Mouse (Mus musculus) liver, embryonic 14.5 days (tissue): ENCODE measurements around the gene Pus10. TPM values are rescaled to one million over a fixed set of nuclear protein-coding genes. Genes with fewer than 3 reads are reported as not detected.

Experiments
- ATAC-seq: fragments of 200-750 bp; cut with Nextera tagmentation; 2 replicates; pipeline ENCODE4 v1.8.0; 2017; ENCODE audit warnings: moderate number of reproducible peaks, mild to moderate bottlenecking, moderate library complexity; ENCODE audit not compliant: insufficient read depth
- DNase-seq, 3 experiments: peaks; one replicate each; pipeline ENCODE4 v3.0.0-alpha.2; 2012 to 2013; ENCODE audit warnings: low read depth in 3 of 3, low spot score in 3 of 3
- H3K27ac ChIP-seq: fragments of 300-500 bp; sonication (generic); 2 replicates; pipeline ENCODE4 v1.5.1; 2014; ENCODE audit warnings: moderate library complexity, mild to moderate bottlenecking, control low read depth, inconsistent platforms
- H3K27me3 ChIP-seq: fragments of 300-500 bp; sonication (generic); 2 replicates; pipeline ENCODE4 v1.6.1; 2014; ENCODE audit warnings: mild to moderate bottlenecking, low read length, moderate library complexity; ENCODE audit not compliant: control insufficient read depth, insufficient read depth
- H3K36me3 ChIP-seq: fragments of 300-500 bp; sonication (generic); replicated peaks from 2 replicates; pipeline ENCODE4 v1.6.1; 2014; ENCODE audit warnings: low read depth; ENCODE audit not compliant: control insufficient read depth, insufficient read depth
- H3K4me1 ChIP-seq, 2 experiments: fragments of 200-500 bp in 1 of 2; fragments of 300-500 bp in 1 of 2; sonication (generic) in 1 of 2; replicated peaks; 2 replicates each; pipeline ENCODE4 v1.6.1; 2012 to 2014; ENCODE audit warnings: antibody characterized with exemption in 1 of 2, inconsistent platforms in 1 of 2, low read length in 1 of 2; ENCODE audit not compliant: control insufficient read depth in 2 of 2, insufficient read depth in 2 of 2
- H3K4me2 ChIP-seq: fragments of 300-500 bp; sonication (generic); 2 replicates; pipeline ENCODE4 v1.6.1; 2014; ENCODE audit warnings: low read depth, mild to moderate bottlenecking, control low read depth, moderate library complexity
- H3K4me3 ChIP-seq, 2 experiments: fragments of 200-500 bp in 1 of 2; fragments of 300-500 bp in 1 of 2; sonication (generic) in 1 of 2; 2 replicates each; pipeline ENCODE4 v1.5.1; 2012 to 2014; ENCODE audit warnings: low read depth in 2 of 2, low read length in 2 of 2, mild to moderate bottlenecking in 2 of 2, control low read depth in 1 of 2, inconsistent platforms in 1 of 2, moderate library complexity in 1 of 2; ENCODE audit not compliant: insufficient read depth in 1 of 2
- H3K9ac ChIP-seq: fragments of 300-500 bp; sonication (generic); replicated peaks from 2 replicates; pipeline ENCODE4 v1.6.1; 2014; ENCODE audit warnings: mild to moderate bottlenecking, control low read depth, moderate library complexity
- H3K9me3 ChIP-seq: fragments of 300-500 bp; sonication (generic); 2 replicates; pipeline ENCODE4 v1.6.1; 2016; ENCODE audit warnings: low read length, mixed read lengths; ENCODE audit not compliant: control insufficient read depth
- CTCF ChIP-seq: IDR thresholded peaks from 2 replicates; pipeline ENCODE4 v1.5.1; 2016; ENCODE audit warnings: antibody characterized with exemption, low read depth, control low read depth
- EP300 ChIP-seq: IDR thresholded peaks from 2 replicates; pipeline ENCODE4 v1.6.1; 2016; ENCODE audit warnings: antibody characterized with exemption, low read depth
- WGBS: fragments of 180-500 bp; shearing (Covaris S2); extraction: QIAGEN DNeasy Blood & Tissue Kit; methylation state at CpG from one replicate; pipeline ENCODE4 v1.1.7; 2014; ENCODE audit not compliant: insufficient replicate concordance; 5-methylcytosine and 5-hydroxymethylcytosine counted together
- polyA plus RNA-seq, 2 experiments: library from polyadenylated mRNA; depleted of rRNA in 1 of 2; stranded (reverse) in 1 of 2; unstranded in 1 of 2; fragments of >200 nt; fragmentation: Nextera tagmentation in 1 of 2; extraction: Ambion mirVana in 1 of 2; gene quantifications; 2 replicates each; pipeline versions ENCODE4 v1.2.1 to v1.2.3; 2012 to 2014

Gene Pus10
- polyA plus RNA-seq, 2 experiments = 6.1 to 13.6 TPM

- H3K36me3 ChIP-seq = no peaks in the 10 kb centered on the region; the same call in 1 of the 2 replicates
- ATAC-seq (peak; percentile 96), DNase-seq (peak; percentile 79 to 86 (median 80))
- peak within 1 kb of the TSS; percentile 81 for H3K9ac ChIP-seq
- peaks cover 0 to 6% of the 10 kb centered on the region in 2 experiments; a peak in 2 of 4 replicates for H3K4me1 ChIP-seq
- peak within 1 kb of the TSS; percentile 78 for H3K27ac ChIP-seq
- no peak for TF ChIP-seq EP300
- TF ChIP-seq CTCF = no peak
- peak within 1 kb of the TSS; percentile 89 for H3K4me2 ChIP-seq
- under 1% methylated on average over 49 of the region's 49 CpGs for whole genome bisulfite sequencing
- H3K4me3 ChIP-seq = peak within 1 kb of the TSS; percentile 83 to 97
- H3K27me3 ChIP-seq = no peaks in the 10 kb centered on the region
- H3K9me3 ChIP-seq = no peaks in the 10 kb centered on the region
Measured at GRCm38 (mm10) chr11:23665798-23666501, 476 bp downstream of the Pus10 start, which contains the start of gene Pex13. TSS of gene Pex13 (minus strand) at chr11:23665959.

- ATAC-seq (no peak), DNase-seq (no peak)
- WGBS = 5% methylated on average over 5 of the region's 5 CpGs
- peak overlapping the region; percentile 78 for H3K27ac ChIP-seq
- no peak for TF ChIP-seq CTCF
- no peak for TF ChIP-seq EP300
- H3K27me3 ChIP-seq = no peaks in the 10 kb centered on the region
- no peaks in the 10 kb centered on the region; the same call in 1 of the 2 replicates for H3K36me3 ChIP-seq
- peak overlapping the region; percentile 81 for H3K9ac ChIP-seq
- peaks cover 0 to 6% of the 10 kb centered on the region in 2 experiments; a peak in 2 of 4 replicates for H3K4me1 ChIP-seq
- peak overlapping the region; percentile 89 for H3K4me2 ChIP-seq
- no peaks in the 10 kb centered on the region for H3K9me3 ChIP-seq
- peak overlapping the region; percentile 83 to 97 for H3K4me3 ChIP-seq
Measured at GRCm38 (mm10) chr11:23666526-23666925, 1.1 kb downstream of the Pus10 start.

- 36% methylated on average over 3 of the region's 3 CpGs for WGBS
- Histone ChIP-seq H3K36me3 (no peaks in the 10 kb centered on the region; the same call in 1 of the 2 replicates), H3K9ac (no peak overlapping the region; the same call in 1 of the 2 replicates), H3K4me2 (peak overlapping the region; percentile 89), H3K4me1 (peaks cover 0 to 6% of the 10 kb centered on the region in 2 experiments; a peak in 2 of 4 replicates), H3K27me3 (no peaks in the 10 kb centered on the region), H3K4me3 (peak overlapping the region; percentile 83 to 97; a peak in 3 of 4 replicates), H3K27ac (no peak overlapping the region), H3K9me3 (no peaks in the 10 kb centered on the region)
- TF ChIP-seq EP300 (no peak), CTCF (no peak)
- DNase-seq (peak in 2 of 3 experiments; percentile 20 to 31), ATAC-seq (no peak)
Measured at GRCm38 (mm10) chr11:23667128-23667527, 1.7 kb downstream of the Pus10 start.

GRCm38 (mm10) chr11:23672256-23672749 is 6.8 kb downstream of the Pus10 start:
- Histone ChIP-seq H3K4me3 (no peak overlapping the region), H3K36me3 (peaks cover 10% of the 10 kb centered on the region), H3K27me3 (no peaks in the 10 kb centered on the region), H3K9me3 (no peaks in the 10 kb centered on the region), H3K4me2 (no peak overlapping the region), H3K9ac (no peak overlapping the region), H3K27ac (no peak overlapping the region), H3K4me1 (no peaks in the 10 kb centered on the region)
- no peak for TF ChIP-seq CTCF
- DNase-seq (no peak), ATAC-seq (no peak)
- 78% methylated on average over 4 of the region's 4 CpGs for WGBS

GRCm38 (mm10) chr11:23676100-23676499 is 10.6 kb downstream of the Pus10 start:
- H3K4me1 ChIP-seq = no peaks in the 10 kb centered on the region
- no peak overlapping the region for H3K4me2 ChIP-seq
- ATAC-seq (no peak), DNase-seq (no peak)
- no peaks in the 10 kb centered on the region for H3K27me3 ChIP-seq
- no peak overlapping the region for H3K27ac ChIP-seq
- peaks cover 12% of the 10 kb centered on the region for H3K36me3 ChIP-seq
- H3K9ac ChIP-seq = no peak overlapping the region
- H3K4me3 ChIP-seq = no peak overlapping the region
- TF ChIP-seq CTCF = no peak
- H3K9me3 ChIP-seq = no peaks in the 10 kb centered on the region
- 75% methylated on average over 5 of the region's 5 CpGs for WGBS
